Mouse (Mus musculus) CH12.LX (cell line): Measurements from ENCODE around the gene Acp2.

Experiments
- CTCF ChIP-seq, 2 experiments: IDR thresholded peaks in 1 of 2; conservative IDR thresholded peaks in 1 of 2; 2 replicates each; pipeline ENCODE4 v1.5.1; 2011 to 2012; ENCODE audit warnings: low read depth in 2 of 2, low read length in 2 of 2, improper control_type of control experiment in 1 of 2, inconsistent platforms in 1 of 2, mild to moderate bottlenecking in 1 of 2, moderate library complexity in 1 of 2
- EP300 ChIP-seq: IDR thresholded peaks from 2 replicates; pipeline ENCODE4 v1.6.1; 2011; ENCODE audit warnings: low read length, improper control_type of control experiment
- IRF4 ChIP-seq: IDR thresholded peaks from 2 replicates; pipeline ENCODE4 v1.6.1; 2014; ENCODE audit warnings: low read depth, mild to moderate bottlenecking, inconsistent platforms, low read length, improper control_type of control experiment
- JUND ChIP-seq: conservative IDR thresholded peaks from 2 replicates; pipeline ENCODE4 v1.6.1; 2011; ENCODE audit warnings: low read depth, low read length, improper control_type of control experiment
- MAX ChIP-seq: IDR thresholded peaks from 2 replicates; pipeline ENCODE4 v1.6.1; 2011; ENCODE audit warnings: low read length, improper control_type of control experiment
- MAZ ChIP-seq: IDR thresholded peaks from 2 replicates; pipeline ENCODE4 v1.6.1; 2012; ENCODE audit warnings: low read depth, mild to moderate bottlenecking, inconsistent platforms, low read length, improper control_type of control experiment, moderate library complexity
- MEF2A ChIP-seq: IDR thresholded peaks from 2 replicates; pipeline ENCODE4 v1.6.1; 2014; ENCODE audit warnings: low read depth, mild to moderate bottlenecking, inconsistent platforms, low read length, improper control_type of control experiment, borderline replicate concordance
- MXI1 ChIP-seq: IDR thresholded peaks from 2 replicates; pipeline ENCODE4 v1.6.1; 2011; ENCODE audit warnings: mild to moderate bottlenecking, low read depth, low read length, improper control_type of control experiment
- NELFE ChIP-seq: IDR thresholded peaks from 2 replicates; pipeline ENCODE4 v1.6.1; 2011; ENCODE audit warnings: low read depth, low read length, improper control_type of control experiment
- POLR2A ChIP-seq: IDR thresholded peaks from 2 replicates; pipeline ENCODE4 v1.6.1; 2011; ENCODE audit warnings: low read depth, mild to moderate bottlenecking, improper control_type of control experiment, low read length
- POLR2AphosphoS2 ChIP-seq: IDR thresholded peaks from 2 replicates; pipeline ENCODE4 v1.6.1; 2011; ENCODE audit warnings: low read depth, low read length, improper control_type of control experiment
- USF1 ChIP-seq: IDR thresholded peaks from 2 replicates; pipeline ENCODE4 v1.6.1; 2014; ENCODE audit warnings: low read depth, mild to moderate bottlenecking, inconsistent platforms, low read length, improper control_type of control experiment
- ZC3H11A ChIP-seq: IDR thresholded peaks from 2 replicates; pipeline ENCODE4 v1.6.1; 2012; ENCODE audit warnings: low read depth, mild to moderate bottlenecking, inconsistent platforms, low read length, improper control_type of control experiment

- TF ChIP-seq POLR2AphosphoS2 (no peak), EP300 (no peak), IRF4 (no peak), POLR2A (no peak), MAZ (no peak), MEF2A (no peak), CTCF (conservative IDR thresholded peaks at IDR 0.05 in 1 of 2, IDR thresholded peaks at IDR 0.05 in 1 of 2; ENCODE audit: low read depth in 2 of 2, low read length in 2 of 2) (no peak), JUND (no peak), USF1 (no peak), MAX (no peak), ZC3H11A (no peak), MXI1 (no peak), NELFE (no peak)
Observed at GRCm38 (mm10) chr2:91217032-91217431, 14.3 kb downstream of the Acp2 start.
